Mouse (Mus musculus) splenic B cell, adult 2 months (primary cell): ENCODE results near the gene Ugt1a9.

Experiments used
- DNase-seq: peaks from one replicate; pipeline ENCODE4 v3.0.0-alpha.2; 2011; ENCODE audit warnings: low read depth, low spot score
- H3K27me3 ChIP-seq: 2 replicates; pipeline ENCODE4 v1.6.1; 2012; ENCODE audit warnings: mild to moderate bottlenecking, low read length, moderate library complexity, mixed read lengths; ENCODE audit not compliant: control insufficient read depth, poor library complexity, insufficient read depth, severe bottlenecking
- H3K36me3 ChIP-seq: 2 replicates; pipeline ENCODE4 v1.6.1; 2012; ENCODE audit warnings: mild to moderate bottlenecking, low read length, moderate library complexity, mixed read lengths; ENCODE audit not compliant: control insufficient read depth, poor library complexity, insufficient read depth, severe bottlenecking

The Ugt1a9 gene

GRCm38 (mm10) chr1:88258361-88258760, 187.8 kb downstream of the Ugt1a9 start:
- H3K36me3 ChIP-seq: no peaks in the 10 kb centered on the region; the same call in 1 of the 2 replicates
- no peaks in the 10 kb centered on the region for H3K27me3 ChIP-seq
- no peak for DNase-seq

DNA sequence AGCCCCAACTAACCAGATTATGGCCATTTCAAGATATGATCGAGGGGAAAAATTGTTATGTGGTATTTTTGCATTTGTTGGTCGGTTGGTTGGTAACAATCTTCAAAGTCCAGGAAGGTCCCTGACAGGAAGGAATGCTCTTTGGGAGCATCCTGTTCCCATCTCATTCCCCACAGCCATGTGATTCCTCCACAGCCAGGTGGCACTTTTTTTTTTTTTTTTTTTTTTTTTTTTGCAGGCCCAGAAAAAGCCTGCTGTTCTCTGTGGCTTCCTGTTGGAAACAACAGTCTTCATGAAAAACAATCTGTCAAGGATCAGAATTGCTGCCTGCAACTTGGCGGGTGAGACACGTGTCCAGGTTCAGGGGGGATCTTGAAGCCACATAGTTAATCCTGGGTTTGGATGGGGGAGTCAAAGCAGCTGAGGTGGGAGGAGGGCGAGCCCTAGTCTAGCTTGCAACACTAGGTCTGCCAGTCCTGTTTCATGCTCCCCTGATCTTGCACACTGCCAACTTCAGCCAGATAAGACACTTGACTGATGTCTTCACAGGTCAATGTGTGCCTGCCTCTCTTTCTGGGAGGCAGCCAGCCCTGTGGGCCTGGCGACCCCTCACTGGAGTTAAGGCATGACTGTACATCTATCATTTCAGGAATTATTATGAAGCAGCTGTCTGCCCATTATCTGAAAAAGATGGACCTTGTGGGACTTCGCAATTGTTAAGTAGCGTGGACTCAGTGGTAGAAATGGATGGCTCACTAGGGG, 188.5 kb downstream of the Ugt1a9 start:
- Histone ChIP-seq H3K36me3 (peaks cover 3% of the 10 kb centered on the region; the same call in 1 of the 2 replicates), H3K27me3 (no peaks in the 10 kb centered on the region)
- DNase-seq: no peak

DNA sequence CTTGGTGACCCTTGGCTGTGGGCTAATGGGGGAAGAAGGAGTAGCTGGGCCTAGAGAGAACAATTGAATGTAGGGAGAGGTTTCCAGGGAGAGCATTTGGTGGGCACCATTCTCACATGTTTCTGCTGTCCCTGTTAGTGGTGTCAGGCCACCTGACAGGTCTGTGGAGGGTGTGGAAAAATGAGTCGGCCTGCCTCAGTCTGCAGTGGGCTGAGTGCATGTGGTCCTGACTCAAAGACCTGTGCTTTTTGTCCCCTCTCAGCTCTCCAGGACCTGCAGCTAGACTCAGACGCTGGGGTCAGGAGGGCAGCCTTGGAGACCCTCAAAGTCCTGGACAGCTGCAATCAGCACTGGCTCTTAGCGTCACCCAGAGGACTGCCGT, 189.0 kb downstream of the Ugt1a9 start:
- peaks cover 5% of the 10 kb centered on the region for H3K36me3 ChIP-seq
- DNase-seq: no peak
- H3K27me3 ChIP-seq: no peaks in the 10 kb centered on the region

- Histone ChIP-seq H3K36me3 (peaks cover 9% of the 10 kb centered on the region), H3K27me3 (no peaks in the 10 kb centered on the region)
- DNase-seq: peak; percentile 54
Observed at GRCm38 (mm10) chr1:88260114-88260513, 189.5 kb downstream of the Ugt1a9 start.

DNA sequence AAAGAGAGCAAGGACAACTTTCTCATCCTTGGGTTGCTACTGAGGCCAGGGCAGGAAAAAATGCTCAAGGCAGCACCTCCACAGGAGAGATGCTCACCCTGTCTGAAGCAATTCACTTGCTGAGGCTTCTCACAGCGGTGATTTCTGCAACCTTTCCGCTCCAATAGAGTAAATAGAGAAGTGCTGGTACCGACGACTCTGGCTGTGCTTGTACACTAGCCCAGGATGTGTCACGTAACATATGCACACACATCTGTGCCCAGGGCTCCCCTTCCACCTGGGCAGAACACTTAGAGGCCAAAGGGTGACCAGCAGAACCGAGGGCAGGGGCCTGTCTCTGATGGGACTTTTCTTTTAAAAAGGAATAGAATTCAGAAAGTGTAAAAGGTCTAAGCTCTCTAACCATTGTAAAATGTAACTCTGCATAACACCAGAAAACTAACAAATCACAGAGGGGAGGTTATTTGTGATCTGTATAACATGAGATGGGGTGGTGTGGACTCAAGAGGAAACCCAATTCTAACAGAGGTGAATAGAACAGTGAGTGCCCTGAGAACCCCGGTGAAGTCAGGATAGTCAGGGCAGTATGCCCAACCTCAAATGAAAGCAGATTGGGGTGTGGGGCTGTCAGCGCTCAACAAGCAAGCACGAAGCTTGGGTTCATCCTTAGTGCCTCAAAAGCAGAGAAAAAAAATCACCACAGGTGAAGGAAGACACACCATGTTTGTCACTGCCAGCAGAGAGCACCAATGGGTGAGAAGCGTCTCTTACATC, 190.2 kb downstream of the Ugt1a9 start:
- DNase-seq: peak; percentile 66
- Histone ChIP-seq H3K27me3 (no peaks in the 10 kb centered on the region), H3K36me3 (peaks cover 15% of the 10 kb centered on the region)

- DNase-seq: no peak
- peaks cover 21% of the 10 kb centered on the region for H3K36me3 ChIP-seq
- no peaks in the 10 kb centered on the region for H3K27me3 ChIP-seq
Observed at GRCm38 (mm10) chr1:88261706-88262105, 191.1 kb downstream of the Ugt1a9 start.

DNA sequence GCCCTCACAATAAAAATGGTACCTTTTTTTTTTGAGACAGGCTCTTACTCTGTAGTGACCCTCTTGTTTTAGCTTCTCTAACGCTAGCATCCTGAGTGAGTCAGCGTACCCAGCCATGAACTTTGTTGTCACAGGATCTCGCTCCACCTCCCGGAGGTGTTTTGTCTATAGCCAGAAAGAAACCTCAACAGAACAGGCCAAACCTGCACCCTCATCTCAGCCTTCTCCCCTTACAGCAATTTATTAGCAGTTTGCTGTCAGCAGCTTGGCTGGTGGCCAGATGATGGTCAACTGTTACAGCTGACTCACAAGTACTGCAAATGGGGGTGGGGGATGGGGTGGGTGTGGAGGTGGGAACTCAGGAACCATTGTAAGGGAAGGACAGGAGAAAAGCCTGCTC, 191.7 kb downstream of the Ugt1a9 start:
- peaks cover 26% of the 10 kb centered on the region for H3K36me3 ChIP-seq
- DNase-seq: no peak
- no peaks in the 10 kb centered on the region for H3K27me3 ChIP-seq

- H3K36me3 ChIP-seq: peaks cover 33% of the 10 kb centered on the region
- no peak for DNase-seq
- H3K27me3 ChIP-seq: no peaks in the 10 kb centered on the region
Observed at GRCm38 (mm10) chr1:88262961-88263360, 192.4 kb downstream of the Ugt1a9 start.

DNA sequence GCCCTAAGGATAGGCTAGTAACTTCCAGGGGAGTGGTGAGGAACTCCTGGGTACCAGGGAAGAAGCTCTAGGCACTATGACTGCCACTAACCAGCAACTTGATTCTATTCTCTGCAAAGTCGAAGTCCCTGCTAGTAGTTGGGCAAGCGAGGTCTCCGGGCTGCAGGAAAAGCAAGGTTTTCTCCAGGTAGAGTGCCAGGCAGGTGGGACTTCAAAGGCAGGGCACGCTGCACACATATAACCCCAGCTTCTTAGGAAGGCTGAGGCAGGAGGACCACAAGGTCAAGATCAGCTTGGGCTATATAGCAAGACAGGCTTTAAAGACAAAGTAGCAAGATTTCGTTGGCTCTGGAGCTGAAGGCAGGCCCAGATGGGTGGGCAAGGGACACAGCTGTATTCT, 193.2 kb downstream of the Ugt1a9 start:
- no peaks in the 10 kb centered on the region for H3K27me3 ChIP-seq
- no peak for DNase-seq

DNA sequence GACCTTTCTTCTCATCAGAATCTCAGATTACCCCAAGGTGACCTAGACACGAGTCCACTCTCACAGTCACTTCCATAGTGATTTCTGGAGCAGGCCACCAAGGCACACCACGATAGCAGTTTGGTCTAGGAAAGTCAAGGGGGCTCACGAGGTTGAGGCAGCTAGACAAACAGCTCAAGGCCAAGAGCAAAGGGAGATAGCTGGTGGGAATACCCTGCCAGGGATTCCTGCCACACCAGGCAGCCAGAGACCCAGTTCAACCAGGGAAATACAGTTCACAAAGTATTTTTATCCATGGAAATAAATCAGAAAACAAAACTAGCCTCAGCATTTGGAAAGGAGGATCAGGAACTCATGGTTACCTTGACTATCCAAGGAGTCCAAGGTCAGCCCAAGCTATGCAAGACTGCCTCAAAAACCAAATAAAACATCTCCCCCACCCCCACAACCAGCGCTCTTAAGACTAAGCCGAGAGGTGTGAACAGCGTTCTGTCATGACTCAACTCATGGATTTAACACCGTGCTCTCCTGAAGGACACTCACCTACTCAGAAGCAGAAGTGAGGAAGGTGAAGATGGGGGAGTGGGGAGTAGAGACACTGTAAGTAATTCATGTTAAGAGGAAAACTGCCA, 193.8 kb downstream of the Ugt1a9 start:
- no peak for DNase-seq
- no peaks in the 10 kb centered on the region for H3K27me3 ChIP-seq
- peaks cover 43% of the 10 kb centered on the region for H3K36me3 ChIP-seq

More for the DNA sequence above, 193.2 kb downstream of the Ugt1a9 start:
- H3K36me3 ChIP-seq: peaks cover 40% of the 10 kb centered on the region

DNA sequence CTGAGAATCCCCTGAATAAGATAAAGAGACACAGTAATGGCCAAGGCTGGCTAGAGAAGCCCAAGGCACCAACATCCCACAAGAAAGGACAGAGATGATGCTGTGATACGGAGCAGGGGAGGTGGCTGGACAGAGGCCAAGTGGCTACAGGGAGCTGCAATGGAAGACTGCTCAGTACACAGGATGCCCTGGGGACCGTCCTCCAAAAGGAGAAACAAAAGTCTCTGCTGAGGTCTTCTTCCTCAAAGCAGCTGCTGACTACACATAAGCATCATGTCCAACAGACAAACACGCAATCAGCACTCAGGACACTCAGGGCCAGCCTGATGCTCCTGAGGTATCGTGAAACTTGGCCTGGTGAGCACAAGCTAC, 194.3 kb downstream of the Ugt1a9 start:
- peaks cover 48% of the 10 kb centered on the region for H3K36me3 ChIP-seq
- H3K27me3 ChIP-seq: no peaks in the 10 kb centered on the region
- DNase-seq: no peak

DNA sequence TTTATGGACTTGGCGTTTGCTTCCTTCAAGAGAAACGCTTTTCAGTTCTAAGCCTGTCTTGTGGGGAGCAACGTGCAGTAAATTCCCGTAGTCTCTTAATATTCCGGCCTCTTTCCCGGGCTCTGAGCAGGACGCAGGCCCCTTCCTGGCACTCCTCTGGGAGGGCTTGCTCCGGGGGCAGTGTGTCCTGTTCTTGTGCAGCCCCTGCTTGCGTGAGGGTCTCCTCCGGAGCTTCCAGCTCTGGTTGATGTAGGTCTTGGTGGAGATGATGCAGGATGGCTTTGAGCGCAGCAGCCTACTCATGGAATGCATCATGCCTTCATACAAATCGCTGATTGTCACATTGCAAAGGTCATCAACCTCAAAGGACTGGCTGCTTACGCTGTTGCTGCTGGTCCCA, 195.5 kb downstream of the Ugt1a9 start:
- no peak for DNase-seq
- Histone ChIP-seq H3K36me3 (peaks cover 49% of the 10 kb centered on the region), H3K27me3 (no peaks in the 10 kb centered on the region)

- peaks cover 49% of the 10 kb centered on the region for H3K36me3 ChIP-seq
- DNase-seq: no peak
- no peaks in the 10 kb centered on the region for H3K27me3 ChIP-seq
Observed at GRCm38 (mm10) chr1:88267489-88267888, 196.9 kb downstream of the Ugt1a9 start.

GRCm38 (mm10) chr1:88268070-88268469, 197.5 kb downstream of the Ugt1a9 start:
- Histone ChIP-seq H3K36me3 (peaks cover 49% of the 10 kb centered on the region), H3K27me3 (no peaks in the 10 kb centered on the region)
- DNase-seq: no peak
